Mouse (Mus musculus) gastrocnemius, adult 2 months (tissue): ENCODE measurements around the gene Tm4sf1. TPM values are rescaled to one million over a fixed set of nuclear protein-coding genes. Genes with fewer than 3 reads are reported as not detected.
A peak's percentile ranks its signal among the peaks of the same experiment; 100 is the strongest.

Experiments
- DNase-seq: peaks from one replicate; pipeline ENCODE4 v3.0.0; 2022
- H3K27ac ChIP-seq: fragments of 200-600 bp; 2 replicates; pipeline ENCODE4 v1.8.1; 2022; ENCODE audit warnings: mild to moderate bottlenecking
- H3K4me3 ChIP-seq: fragments of 200-600 bp; 2 replicates; pipeline ENCODE4 v1.8.1; 2022; ENCODE audit warnings: mild to moderate bottlenecking, moderate library complexity
- CTCF ChIP-seq: fragments of 200-600 bp; IDR thresholded peaks from 2 replicates; pipeline ENCODE4 v1.8.1; 2022; ENCODE audit warnings: antibody characterized with exemption, mild to moderate bottlenecking, moderate library complexity
- intact Hi-C: fragments of 180-260 bp; cut with DNase I; formaldehyde crosslinking; loops from one replicate; pipeline ENCODE4 v1.15.1; 2025
- long read RNA-seq, 2 experiments: library from polyadenylated mRNA; stranded (forward); transcript quantifications; one replicate each; pipeline ENCODE4 v2.0.0; 2021
- total RNA-seq, 2 experiments: library from RNA; stranded (reverse); gene quantifications; 2 replicates each; pipeline ENCODE4 v1.2.3; 2021

Tm4sf1 gene
- 10 to 100 TPM; 15.6 to 20.9 TPM for total RNA-seq
- long read RNA-seq, experiment 1, transcript Tm4sf1-202 (5 exons, 2,855 nt) = major isoform, 14 of 15 reads
- long read RNA-seq, experiment 1, partial matches to known transcripts = 0 of 15 reads
- long read RNA-seq, experiment 1, other reads (novel, unspliced or antisense) = 0 of 15 reads
- long read RNA-seq, experiment 2, transcript Tm4sf1-202 (5 exons, 2,855 nt) = major isoform, 6 of 7 reads
- long read RNA-seq, experiment 2, partial matches to known transcripts = 1 of 7 reads
- long read RNA-seq, experiment 2, other reads (novel, unspliced or antisense) = 0 of 7 reads

DNA sequence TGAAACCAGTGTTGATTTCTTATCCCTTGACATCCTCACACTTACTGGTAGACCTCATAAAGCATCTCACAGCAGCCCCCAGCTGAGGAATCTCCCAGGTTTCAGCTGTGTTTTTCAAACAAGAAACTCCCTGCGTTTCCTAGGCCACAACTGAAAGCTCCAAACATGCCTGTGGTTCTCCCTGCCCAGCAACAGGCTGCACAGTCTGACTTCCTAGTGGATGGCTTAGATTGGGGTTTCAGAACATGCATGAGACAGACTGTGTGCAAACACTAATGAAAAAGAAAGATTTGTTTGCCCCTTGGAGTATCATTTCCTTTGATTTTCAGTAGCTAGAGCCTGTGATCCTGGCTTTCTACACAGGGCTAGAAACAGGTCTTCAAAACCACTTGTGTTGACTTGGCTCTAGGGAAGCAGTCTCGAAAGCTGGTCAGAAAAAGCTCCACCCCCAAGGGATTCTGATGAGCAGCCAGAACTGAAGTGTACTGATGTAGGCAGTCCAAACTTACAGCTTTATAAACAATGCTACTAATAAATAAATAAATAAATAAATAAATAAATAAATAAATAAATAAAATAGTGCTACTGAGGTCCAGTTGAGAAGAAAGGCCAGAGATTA is at the start of gene Tm4sf1:
Gene Tm4sf1, minus strand, starts transcription at position 68 of the 619 bp plus-strand sequence.
- no peak within 1 kb of the TSS for H3K27ac ChIP-seq
- DNase-seq = no peak
- H3K4me3 ChIP-seq = no peak within 1 kb of the TSS
- intact Hi-C loops = no loop called here
- no peak for TF ChIP-seq CTCF

DNA sequence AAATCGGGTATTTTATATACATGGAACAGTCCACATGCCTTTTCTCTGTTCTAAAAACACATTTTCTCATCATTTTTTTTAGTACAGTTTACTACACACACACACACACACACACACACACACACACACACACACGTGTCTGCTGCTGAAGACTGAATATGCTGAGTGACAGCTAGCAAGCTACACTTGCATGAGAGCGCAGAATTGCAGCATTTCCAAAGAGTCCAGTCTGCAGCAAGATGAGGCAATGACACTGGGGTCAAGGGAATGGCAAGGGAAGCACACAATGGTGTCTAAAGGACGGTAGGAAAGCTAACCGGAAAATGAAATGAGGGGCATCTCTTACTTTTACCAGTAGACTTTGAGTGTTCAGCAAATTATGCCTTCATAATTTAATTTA is 43.0 kb upstream of the Tm4sf1 start:
- no peak for DNase-seq
- H3K4me3 ChIP-seq = no peak overlapping the region
- no peak for TF ChIP-seq CTCF
- H3K27ac ChIP-seq = no peak overlapping the region
- intact Hi-C loops = no loop called here

GRCm38 (mm10) chr3:57343837-57344607 is 42.2 kb upstream of the Tm4sf1 start:
- intact Hi-C loops = no loop called here
- Histone ChIP-seq H3K4me3 (no peak overlapping the region), H3K27ac (peak overlapping the region; percentile 16; the same call in 1 of the 2 replicates)
- no peak for TF ChIP-seq CTCF
- DNase-seq = no peak

- H3K4me3 ChIP-seq = no peak overlapping the region
- TF ChIP-seq CTCF = no peak
- intact Hi-C loops = no loop called here
- no peak overlapping the region for H3K27ac ChIP-seq
- no peak for DNase-seq
These were observed 41.2 kb upstream of the Tm4sf1 start for GRCm38 (mm10) chr3:57342976-57343375.

DNA sequence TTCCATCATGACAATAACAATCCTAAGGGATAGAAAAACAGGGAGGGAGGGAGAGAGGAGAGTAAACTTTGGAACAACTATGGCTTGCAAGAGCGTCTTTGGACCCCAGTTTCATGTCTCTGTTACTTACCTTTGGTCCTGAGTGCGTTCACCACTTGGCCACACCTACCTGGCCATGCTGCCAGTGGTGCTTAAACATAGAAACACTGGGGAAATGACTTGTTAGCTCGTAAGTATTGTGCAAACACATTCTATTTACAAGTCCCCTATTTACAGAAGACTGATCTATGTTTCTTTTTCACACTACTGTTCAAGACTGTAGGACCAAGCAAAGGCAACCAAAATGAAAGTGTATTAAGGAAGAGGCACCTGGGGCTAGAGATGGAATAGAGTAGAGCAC is 39.5 kb upstream of the Tm4sf1 start:
- intact Hi-C loops = no loop called here
- TF ChIP-seq CTCF = no peak
- Histone ChIP-seq H3K4me3 (no peak overlapping the region), H3K27ac (no peak overlapping the region)
- DNase-seq = no peak

DNA sequence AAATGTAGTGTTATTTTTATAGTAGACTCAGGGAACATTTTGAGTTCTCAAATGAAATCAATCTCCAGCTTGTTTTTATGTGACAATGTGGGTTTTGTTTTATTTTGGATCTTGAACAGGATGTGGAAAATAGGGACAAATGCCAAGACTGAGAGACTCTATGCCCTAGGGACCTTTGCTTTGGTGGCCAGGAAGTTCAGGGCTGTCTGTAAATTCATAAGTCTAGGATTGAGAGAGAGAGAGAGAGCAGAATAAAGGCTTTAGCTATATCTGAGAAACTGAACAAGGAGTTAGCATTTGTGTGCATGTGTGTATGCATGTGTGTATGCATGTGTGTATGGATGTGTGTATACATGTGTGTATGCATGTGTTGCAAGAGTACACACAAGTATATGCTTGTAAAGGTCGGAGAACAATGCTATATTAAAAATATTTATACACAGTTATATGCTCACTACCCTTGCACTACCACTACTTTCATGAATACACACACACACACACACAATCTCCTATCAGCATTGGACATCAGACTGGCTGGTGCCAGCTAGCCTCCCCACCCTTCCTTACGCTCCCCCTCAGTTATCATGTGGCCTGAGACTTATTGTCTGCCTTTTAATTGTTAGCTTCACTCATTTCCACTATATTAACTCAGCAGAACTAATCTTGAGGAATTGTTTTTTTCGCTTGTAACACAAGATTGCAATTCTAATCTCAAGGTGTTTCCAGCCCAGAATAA is 33.5 kb upstream of the Tm4sf1 start:
- H3K27ac ChIP-seq = peak overlapping the region; percentile 78
- DNase-seq = peak; percentile 26
- no peak for TF ChIP-seq CTCF
- intact Hi-C loops = no loop called here
- peak overlapping the region; percentile 4; the same call in 1 of the 2 replicates for H3K4me3 ChIP-seq

- Histone ChIP-seq H3K27ac (no peak overlapping the region), H3K4me3 (no peak overlapping the region)
- no peak; the same call in 1 of the 2 replicates for TF ChIP-seq CTCF
- DNase-seq = no peak
- intact Hi-C loops = no loop called here
These were observed 26.2 kb upstream of the Tm4sf1 start for GRCm38 (mm10) chr3:57327941-57328340.

GRCm38 (mm10) chr3:57307076-57307475 is 5.3 kb upstream of the Tm4sf1 start:
- intact Hi-C loops = no loop called here
- Histone ChIP-seq H3K27ac (no peak overlapping the region), H3K4me3 (no peak overlapping the region)
- no peak for DNase-seq
- TF ChIP-seq CTCF = no peak

DNA sequence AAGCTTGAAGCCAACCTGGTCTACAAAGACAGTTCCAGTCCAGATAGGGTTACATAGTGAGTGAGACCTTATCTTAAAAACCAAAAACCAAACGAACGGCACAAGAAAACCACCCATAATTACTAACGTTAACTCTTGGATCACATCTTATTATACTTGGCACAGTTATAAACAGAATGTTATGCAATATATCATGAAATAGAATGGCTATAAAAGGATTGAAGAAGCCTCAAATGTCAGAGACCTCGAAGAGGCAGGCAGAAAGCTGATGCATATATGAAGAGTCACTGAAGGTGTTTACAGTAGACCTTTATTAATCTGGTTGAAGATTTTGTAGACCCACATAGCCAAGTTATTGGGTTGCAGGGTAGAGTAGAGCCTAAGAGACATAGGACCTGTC is 3.8 kb upstream of the Tm4sf1 start:
- intact Hi-C loops = no loop called here
- no peak for DNase-seq
- Histone ChIP-seq H3K4me3 (no peak overlapping the region), H3K27ac (no peak overlapping the region)
- no peak for TF ChIP-seq CTCF

DNA sequence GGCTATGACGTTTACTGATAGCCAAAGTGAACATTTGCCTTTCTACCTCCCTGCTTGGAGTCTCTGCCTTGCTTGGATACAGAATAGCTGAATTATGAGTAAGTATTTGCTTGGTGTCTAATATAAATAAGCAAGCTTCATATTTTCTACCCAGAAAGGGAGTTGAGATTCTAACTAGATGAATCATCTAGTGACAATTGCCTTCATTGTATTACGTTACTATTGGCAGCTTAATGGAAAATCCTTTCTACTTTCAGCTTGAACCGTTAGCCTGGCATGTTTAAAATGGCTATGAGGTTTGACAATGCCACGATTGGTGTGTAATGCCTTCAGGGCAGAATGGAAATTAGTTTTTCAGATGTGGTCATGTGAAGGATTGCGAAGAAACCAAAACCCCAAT is 2.7 kb upstream of the Tm4sf1 start:
- H3K27ac ChIP-seq = peak overlapping the region; percentile 57; the same call in 1 of the 2 replicates
- TF ChIP-seq CTCF = no peak
- no peak for DNase-seq
- intact Hi-C loops = no loop called here
- no peak overlapping the region for H3K4me3 ChIP-seq

DNA sequence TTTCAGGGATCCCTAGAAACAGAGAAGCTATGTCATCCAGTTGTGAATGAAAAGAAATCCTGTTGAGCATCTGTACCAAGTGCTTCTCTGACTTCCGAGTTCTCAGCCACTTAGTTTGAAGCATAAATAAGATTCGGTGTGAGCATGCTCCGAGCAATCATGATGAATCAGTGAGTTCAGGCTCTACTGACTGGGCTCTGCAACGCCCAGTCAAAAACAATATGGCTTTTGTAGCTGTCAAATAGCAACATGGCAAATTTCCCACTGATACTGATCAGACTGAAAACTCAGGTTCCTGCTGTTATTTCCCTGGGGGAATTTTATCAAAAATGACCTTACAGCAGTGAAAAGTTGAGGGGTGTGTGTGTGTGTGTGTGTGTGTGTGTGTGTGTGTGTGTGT is 2.3 kb upstream of the Tm4sf1 start:
- TF ChIP-seq CTCF = no peak
- H3K27ac ChIP-seq = no peak overlapping the region; the same call in 1 of the 2 replicates
- H3K4me3 ChIP-seq = no peak overlapping the region
- no peak for DNase-seq
- intact Hi-C loops = no loop called here

- no peak for TF ChIP-seq CTCF
- DNase-seq = no peak
- H3K4me3 ChIP-seq = no peak overlapping the region
- intact Hi-C loops = no loop called here
- no peak overlapping the region for H3K27ac ChIP-seq
These were observed 1.7 kb upstream of the Tm4sf1 start for GRCm38 (mm10) chr3:57303486-57303885.
